Mouse (Mus musculus): ENCODE measurements around the gene Tiparp. TPM values are rescaled to one million over a fixed set of nuclear protein-coding genes. Genes with fewer than 3 reads are reported as not detected.
A peak's percentile ranks its signal among the peaks of the same experiment; 100 is the strongest.

Gene Tiparp
- total RNA-seq (2021): 10 to 100 TPM; 14.9 to 25.6 TPM
- long read RNA-seq, experiment 1, full-length matches to known transcripts: 14 of 14 reads
- long read RNA-seq, experiment 1, partial matches to known transcripts: 0 of 14 reads
- long read RNA-seq, experiment 1, other reads (novel, unspliced or antisense): 0 of 14 reads
- long read RNA-seq, experiment 2, full-length matches to known transcripts: 15 of 20 reads
- long read RNA-seq, experiment 2, partial matches to known transcripts: 4 of 20 reads
- long read RNA-seq, experiment 2, other reads (novel, unspliced or antisense): 1 of 20 reads

DNA sequence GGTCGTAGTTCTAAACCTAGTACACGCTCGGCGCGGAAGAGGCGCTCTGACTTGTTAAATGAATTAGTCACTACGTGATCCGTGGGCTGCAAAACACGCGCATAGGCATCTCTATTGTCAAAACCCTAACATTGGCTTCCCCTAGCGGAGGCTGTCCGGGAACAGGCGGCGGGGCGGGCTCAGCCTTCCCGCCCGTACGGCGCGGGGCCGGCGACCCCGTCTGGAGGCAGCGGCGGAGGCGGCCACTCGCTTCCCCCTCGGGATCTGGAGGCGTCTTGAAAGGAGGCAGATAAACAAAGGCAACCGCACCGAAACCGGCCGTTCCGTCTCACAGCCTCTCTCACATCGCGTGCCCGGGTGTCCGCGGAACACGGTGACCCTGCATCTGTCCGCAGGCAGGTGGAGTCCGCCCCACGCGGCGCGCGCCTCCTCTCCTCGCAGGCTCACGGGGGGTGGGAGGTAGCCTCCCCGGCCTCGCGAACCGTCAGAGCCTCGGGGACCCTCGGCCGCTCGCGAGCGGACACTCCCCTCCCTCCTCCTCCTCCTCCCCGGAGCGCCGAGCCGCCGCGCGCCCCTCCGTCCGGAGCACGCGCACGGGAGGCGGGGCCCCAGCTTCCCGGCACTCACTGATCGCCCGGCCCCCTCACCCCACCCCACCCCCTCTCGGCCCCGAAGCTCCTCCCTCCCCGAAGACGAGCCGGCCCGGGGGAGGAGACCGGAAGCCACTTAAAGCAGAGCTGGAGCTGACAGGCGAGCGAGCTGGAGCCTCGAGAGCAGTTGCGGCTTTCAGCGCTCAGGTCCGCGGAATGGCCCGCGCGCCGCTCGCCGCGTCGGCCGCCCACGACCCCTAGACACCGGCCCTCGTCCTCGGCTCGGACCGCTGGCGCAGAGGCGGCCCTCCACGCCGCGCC is at the start of gene Tiparp:
Gene Tiparp (plus strand): TSS at position 720 of the 911 bp plus-strand sequence.
- intact Hi-C loops (cut with DNase I): loop anchor here (1.0 to 5.0 kb wide), 7 partner anchors 59 to 401 kb away; partner anchors contain the start of gene Ssr3
- peak; percentile 87 to 90 for DNase-seq (ENCODE audit: extremely low spot score in 1 of 2, low spot score in 2 of 2)
- Histone ChIP-seq H3K4me3 (peak within 1 kb of the TSS; percentile 93), H3K27ac (peak within 1 kb of the TSS; percentile 96)
- peak; percentile 42 for TF ChIP-seq CTCF (IDR thresholded peaks at IDR 0.05)

DNA sequence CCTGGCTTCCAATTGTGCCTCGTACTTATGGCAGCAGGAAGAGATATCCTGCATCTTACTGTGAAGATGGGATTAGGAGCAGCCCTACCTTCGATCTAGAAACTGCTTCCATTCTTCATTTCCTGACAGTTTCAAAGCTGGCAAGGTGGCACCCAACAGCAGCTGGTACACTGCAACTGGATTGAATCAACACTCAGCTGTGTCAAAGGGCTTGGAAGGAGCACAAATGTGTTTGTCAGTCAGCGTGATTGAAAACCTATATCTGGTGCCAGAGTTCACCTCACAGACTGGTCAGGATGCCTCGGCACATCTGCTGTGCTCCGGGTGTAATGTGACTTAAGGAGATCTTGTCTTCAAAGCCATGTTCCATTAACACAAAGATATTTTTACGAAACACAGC is 47.5 kb upstream of the Tiparp start:
- no peak overlapping the region for H3K27ac ChIP-seq
- no peak for DNase-seq (ENCODE audit: extremely low spot score in 1 of 2, low spot score in 2 of 2)
- no peak for TF ChIP-seq CTCF (IDR thresholded peaks at IDR 0.05)
- intact Hi-C loops (cut with DNase I): no loop called here
- no peak overlapping the region for H3K4me3 ChIP-seq

DNA sequence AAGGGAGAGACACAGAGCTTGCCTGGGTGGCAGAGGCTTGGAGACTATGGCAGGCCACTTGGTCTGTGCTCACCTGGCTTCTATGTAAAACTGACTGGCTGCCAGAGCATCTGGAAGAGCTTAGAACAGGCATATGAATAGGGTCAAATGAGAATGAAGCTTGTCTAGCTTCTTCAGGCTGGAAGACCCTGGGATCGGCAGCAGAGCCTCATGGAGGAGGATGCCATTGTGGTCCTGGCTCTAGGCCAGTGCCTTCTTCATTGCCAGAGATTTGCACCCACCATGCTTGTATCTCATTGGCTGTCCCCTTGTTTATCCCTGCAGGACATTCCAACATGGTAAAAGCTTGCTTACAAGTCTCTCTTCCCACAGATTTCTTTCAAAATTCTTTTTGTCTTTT is 45.9 kb upstream of the Tiparp start:
- no peak for DNase-seq (ENCODE audit: extremely low spot score in 1 of 2, low spot score in 2 of 2)
- H3K4me3 ChIP-seq: no peak overlapping the region
- H3K27ac ChIP-seq: no peak overlapping the region
- no peak for TF ChIP-seq CTCF (IDR thresholded peaks at IDR 0.05)
- intact Hi-C loops (cut with DNase I): no loop called here

DNA sequence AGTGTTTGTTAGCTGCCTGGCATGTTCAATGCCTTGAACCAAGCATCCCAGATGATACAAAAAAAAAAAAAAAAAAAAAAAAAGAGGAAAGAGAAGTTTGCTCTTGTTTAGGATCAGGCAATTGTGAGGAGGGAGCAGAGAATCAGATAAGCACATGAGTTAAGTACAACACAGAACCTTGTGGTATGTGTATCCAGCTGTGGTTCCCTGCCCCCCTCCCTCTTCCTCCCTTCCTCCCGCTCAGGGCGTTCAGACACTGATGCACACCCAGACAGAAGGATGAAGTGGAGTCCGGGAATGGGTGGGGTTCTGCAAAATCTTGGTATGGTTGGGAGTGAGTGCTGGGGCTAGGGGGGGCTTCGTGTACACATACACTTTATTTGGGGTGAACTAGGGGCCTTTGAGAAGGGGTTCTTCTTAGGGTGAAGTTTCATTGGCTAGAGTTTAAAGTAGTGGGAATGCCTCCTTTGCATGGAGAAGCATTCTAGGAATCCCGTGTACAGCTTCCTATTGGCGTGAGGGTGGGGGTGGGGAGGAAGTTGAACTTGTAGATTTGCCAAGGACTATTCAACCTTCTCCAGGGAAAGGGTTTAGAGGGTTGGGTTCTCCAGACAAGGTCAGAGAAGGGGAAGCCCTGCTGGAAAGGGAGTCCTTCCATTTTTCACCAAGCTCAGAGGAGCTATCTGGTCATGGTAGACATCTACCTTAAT is 45.4 kb upstream of the Tiparp start:
- no peak for DNase-seq (ENCODE audit: extremely low spot score in 1 of 2, low spot score in 2 of 2)
- Histone ChIP-seq H3K4me3 (no peak overlapping the region), H3K27ac (no peak overlapping the region)
- intact Hi-C loops (cut with DNase I): no loop called here
- no peak for TF ChIP-seq CTCF (IDR thresholded peaks at IDR 0.05)

DNA sequence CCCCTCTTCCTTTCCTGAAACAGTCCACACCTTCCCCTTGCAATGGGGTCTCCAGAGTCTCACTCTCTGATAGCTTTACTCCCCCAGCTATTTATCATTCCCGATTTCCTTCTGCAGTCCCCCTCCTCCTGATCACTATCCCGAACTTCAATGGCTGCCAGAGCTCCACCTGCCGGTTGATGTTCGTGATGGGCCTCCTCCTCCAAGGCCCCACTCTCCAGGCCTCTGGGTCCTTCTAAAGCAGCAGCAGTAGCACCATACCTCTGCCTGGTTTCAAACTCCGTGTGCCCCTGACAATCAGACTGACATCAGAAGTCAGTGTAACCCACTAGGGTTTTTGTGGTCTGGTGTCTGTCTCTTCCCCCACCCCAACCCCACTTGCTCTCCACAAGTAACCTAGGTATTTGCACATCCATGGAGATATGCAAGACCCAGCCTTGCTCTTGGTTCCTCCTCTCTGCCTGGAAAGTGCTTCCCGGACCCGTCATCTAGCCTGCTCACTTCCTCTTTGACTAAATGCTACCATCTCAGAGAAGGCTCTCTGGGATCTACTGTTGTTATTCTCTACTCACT is 44.0 kb upstream of the Tiparp start:
- H3K27ac ChIP-seq: no peak overlapping the region
- intact Hi-C loops (cut with DNase I): no loop called here
- no peak for TF ChIP-seq CTCF (IDR thresholded peaks at IDR 0.05)
- no peak for DNase-seq (ENCODE audit: extremely low spot score in 1 of 2, low spot score in 2 of 2)
- H3K4me3 ChIP-seq: no peak overlapping the region

DNA sequence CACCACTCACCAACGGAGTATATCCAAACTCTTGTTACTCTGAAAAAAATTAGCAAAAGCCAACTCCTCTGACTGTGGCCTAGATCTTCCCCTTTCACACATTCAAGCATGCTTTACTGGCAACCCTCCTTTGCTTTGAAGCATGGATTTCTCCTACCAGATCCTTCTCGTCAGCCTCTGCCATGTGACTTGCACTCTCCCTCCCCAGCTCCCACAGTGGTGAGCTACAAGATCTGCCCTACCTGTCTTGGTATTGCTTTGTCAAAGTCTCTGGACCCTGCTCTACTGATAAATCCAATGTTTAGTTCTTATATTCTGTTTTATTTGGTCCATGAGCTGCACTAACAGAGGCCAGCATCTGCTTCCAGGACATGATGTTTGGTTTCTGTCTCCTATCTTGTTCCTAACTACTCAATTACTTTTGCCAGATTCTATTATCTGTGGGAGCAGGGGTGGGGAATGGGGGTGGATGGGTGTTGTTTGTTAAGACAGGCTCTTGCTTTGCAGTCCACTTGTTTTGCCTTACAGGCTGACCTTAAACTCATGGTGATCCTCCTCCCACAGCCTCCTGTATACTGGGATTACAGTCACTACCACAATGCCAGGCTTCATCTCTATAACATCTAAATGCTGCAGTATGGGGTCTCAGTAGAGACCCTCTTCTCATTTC is 40.7 kb upstream of the Tiparp start:
- no peak overlapping the region for H3K27ac ChIP-seq
- no peak for TF ChIP-seq CTCF (IDR thresholded peaks at IDR 0.05)
- intact Hi-C loops (cut with DNase I): no loop called here
- no peak overlapping the region for H3K4me3 ChIP-seq
- DNase-seq (ENCODE audit: extremely low spot score in 1 of 2, low spot score in 2 of 2): no peak

DNA sequence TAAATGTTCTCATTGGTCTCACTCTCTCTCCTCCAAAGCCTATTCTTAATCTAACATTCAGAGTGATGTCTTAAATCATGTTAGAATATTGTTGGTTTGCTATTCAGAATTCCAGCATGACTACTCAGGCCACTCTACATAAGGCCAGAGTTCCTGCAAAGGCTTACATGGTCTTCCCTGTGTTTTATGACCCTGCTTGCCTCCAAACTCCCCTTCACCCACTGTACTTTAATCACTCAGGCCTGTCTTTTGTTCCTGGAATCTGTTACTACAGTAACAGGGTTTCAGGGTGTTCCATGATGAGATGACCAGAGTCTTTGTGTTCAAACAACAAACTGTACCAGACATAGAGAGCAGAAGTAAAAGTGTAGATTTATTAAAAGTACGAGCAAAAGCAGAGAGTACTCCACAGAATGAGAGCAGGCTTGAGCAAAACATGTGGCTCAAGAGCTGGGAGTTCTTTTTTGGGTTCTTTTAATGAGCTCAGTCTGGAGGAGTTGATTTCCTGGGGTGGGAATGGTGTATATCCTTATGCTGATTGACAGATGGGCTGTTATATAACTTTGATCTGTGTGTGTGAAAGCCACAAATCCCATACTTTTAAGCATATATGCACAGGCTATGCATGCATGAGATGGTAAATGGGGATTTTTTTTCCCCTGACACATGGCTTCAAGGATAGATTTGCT is 39.5 kb upstream of the Tiparp start:
- Histone ChIP-seq H3K27ac (no peak overlapping the region), H3K4me3 (no peak overlapping the region)
- intact Hi-C loops (cut with DNase I): no loop called here
- DNase-seq (ENCODE audit: extremely low spot score in 1 of 2, low spot score in 2 of 2): no peak
- TF ChIP-seq CTCF (IDR thresholded peaks at IDR 0.05): no peak

DNA sequence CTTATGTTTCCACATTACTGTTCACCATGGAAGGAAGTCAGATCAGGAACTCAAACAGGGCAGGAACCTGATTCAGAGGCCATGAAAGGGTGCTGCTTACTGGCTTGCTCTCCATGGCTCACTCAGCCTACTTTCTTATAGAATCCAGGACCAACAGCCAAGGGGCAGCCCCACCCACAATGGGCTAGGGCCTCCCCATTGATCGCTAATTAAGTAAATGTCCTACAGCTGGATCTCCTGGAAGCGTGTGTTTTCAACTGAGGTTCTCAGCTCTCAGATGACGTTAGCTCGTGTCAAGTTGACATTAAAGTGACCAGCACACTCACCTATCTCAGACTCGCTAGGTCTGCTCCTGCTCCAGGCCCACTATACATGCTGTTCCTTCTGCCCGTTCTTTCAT is 38.6 kb upstream of the Tiparp start:
- Histone ChIP-seq H3K4me3 (no peak overlapping the region), H3K27ac (no peak overlapping the region)
- no peak for DNase-seq (ENCODE audit: extremely low spot score in 1 of 2, low spot score in 2 of 2)
- intact Hi-C loops (cut with DNase I): no loop called here
- TF ChIP-seq CTCF (IDR thresholded peaks at IDR 0.05): no peak

DNA sequence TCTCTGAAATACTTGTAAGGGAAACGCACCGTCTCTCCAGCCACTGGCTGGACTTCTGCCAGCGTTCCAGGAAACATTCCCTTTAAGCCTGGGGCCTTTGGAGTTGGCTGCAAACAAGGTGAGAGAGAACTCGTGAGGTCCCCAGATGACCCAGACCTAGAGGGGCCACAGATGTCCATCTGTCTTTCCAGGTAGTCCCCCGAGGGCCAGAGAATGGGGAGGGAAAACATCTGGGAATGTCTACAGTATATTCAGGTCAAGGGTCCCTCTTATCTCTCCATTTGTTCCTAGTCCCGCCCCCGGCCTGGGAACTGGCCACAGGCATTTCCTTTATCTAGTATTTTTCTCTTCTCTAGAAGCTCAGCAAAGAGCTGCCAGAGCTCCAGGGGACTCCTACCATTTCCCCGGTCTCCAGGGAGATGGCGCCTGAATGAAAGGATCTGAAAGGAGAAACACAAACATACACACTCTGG is 33.9 kb upstream of the Tiparp start:
- peak overlapping the region; percentile 16; the same call in 1 of the 2 replicates for H3K4me3 ChIP-seq
- no peak overlapping the region for H3K27ac ChIP-seq
- intact Hi-C loops (cut with DNase I): no loop called here
- TF ChIP-seq CTCF (IDR thresholded peaks at IDR 0.05): no peak; the same call in 1 of the 2 replicates
- DNase-seq (ENCODE audit: extremely low spot score in 1 of 2, low spot score in 2 of 2): no peak

DNA sequence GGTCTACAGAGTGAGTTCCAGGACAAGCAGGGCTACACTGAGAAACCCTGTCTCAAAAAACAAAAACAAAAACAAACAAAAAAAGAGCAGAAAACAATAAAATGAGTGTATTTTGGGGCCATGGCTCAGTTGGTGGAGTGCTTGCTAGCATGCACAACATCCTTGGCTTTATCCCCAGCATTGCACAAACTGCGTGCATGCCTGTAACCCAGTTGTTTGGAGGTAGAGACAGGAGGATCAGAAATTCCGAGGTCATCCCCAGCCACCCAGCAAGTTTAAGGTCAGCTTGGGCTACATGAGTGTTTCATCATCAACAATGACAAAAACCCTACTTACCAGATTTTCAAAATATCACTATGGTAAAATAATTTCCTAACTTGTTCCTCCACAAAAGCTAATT is 20.4 kb upstream of the Tiparp start:
- TF ChIP-seq CTCF (IDR thresholded peaks at IDR 0.05): no peak
- H3K27ac ChIP-seq: no peak overlapping the region
- intact Hi-C loops (cut with DNase I): no loop called here
- DNase-seq (ENCODE audit: extremely low spot score in 1 of 2, low spot score in 2 of 2): no peak
- no peak overlapping the region for H3K4me3 ChIP-seq
